Mouse (Mus musculus) midbrain, embryonic 11.5 days (tissue): Measurements from ENCODE around the gene Olfr31. TPM values are rescaled to one million over a fixed set of nuclear protein-coding genes. Genes with fewer than 3 reads are reported as not detected.

ENCODE experiments used
- ATAC-seq: fragments of 200-750 bp; cut with Nextera tagmentation; 2 replicates; pipeline ENCODE4 v1.8.0; 2017; ENCODE audit warnings: moderate TSS enrichment, moderate library complexity; ENCODE audit not compliant: low FRiP score
- DNase-seq: peaks from one replicate; pipeline ENCODE4 v3.0.0; 2015; ENCODE audit warnings: low spot score; ENCODE audit errors: missing footprints
- H3K27ac ChIP-seq: fragments of 300-500 bp; sonication (generic); 2 replicates; pipeline ENCODE4 v1.5.1; 2014; ENCODE audit warnings: low read depth, low read length
- H3K27me3 ChIP-seq: fragments of 300-500 bp; sonication (generic); 2 replicates; pipeline ENCODE4 v1.6.1; 2014; ENCODE audit warnings: mild to moderate bottlenecking, low read length, moderate library complexity, mixed read lengths; ENCODE audit not compliant: control insufficient read depth, insufficient read depth
- H3K36me3 ChIP-seq: fragments of 300-500 bp; sonication (generic); 2 replicates; pipeline ENCODE4 v1.6.1; 2014; ENCODE audit warnings: mild to moderate bottlenecking, low read length, moderate library complexity, mixed read lengths; ENCODE audit not compliant: control insufficient read depth, insufficient read depth
- H3K4me1 ChIP-seq: fragments of 300-500 bp; sonication (generic); 2 replicates; pipeline ENCODE4 v1.6.1; 2014; ENCODE audit warnings: low read length; ENCODE audit not compliant: control insufficient read depth, insufficient read depth
- H3K4me2 ChIP-seq: fragments of 300-500 bp; sonication (generic); 2 replicates; pipeline ENCODE4 v1.6.1; 2014; ENCODE audit warnings: mild to moderate bottlenecking, moderate library complexity
- H3K4me3 ChIP-seq: fragments of 300-500 bp; sonication (generic); 2 replicates; pipeline ENCODE4 v1.5.1; 2014; ENCODE audit warnings: low read depth, low read length
- H3K9ac ChIP-seq: fragments of 300-500 bp; sonication (generic); 2 replicates; pipeline ENCODE4 v1.6.1; 2014; ENCODE audit warnings: low read length
- H3K9me3 ChIP-seq: fragments of 300-500 bp; sonication (generic); 2 replicates; pipeline ENCODE4 v1.6.1; 2016; ENCODE audit warnings: low read length; ENCODE audit not compliant: control insufficient read depth
- WGBS: fragments of 180-500 bp; shearing (Covaris S2); extraction: QIAGEN DNeasy Blood & Tissue Kit; methylation state at CpG from one replicate; pipeline ENCODE4 v1.1.7; 2014; 5-methylcytosine and 5-hydroxymethylcytosine counted together
- polyA plus RNA-seq: library from polyadenylated mRNA; unstranded; fragments of >200 nt; fragmentation: Nextera tagmentation; extraction: Ambion mirVana; gene quantifications from 2 replicates; pipeline ENCODE4 v1.2.1, GENCODE M21; 2014

Olfr31 gene
- polyA plus RNA-seq, 1 experiment from 2014 or later, result not detected

- Histone ChIP-seq H3K4me1 (no peaks in the 10 kb centered on the region), H3K27ac (no peak overlapping the region), H3K4me2 (no peak overlapping the region), H3K4me3 (no peak overlapping the region), H3K27me3 (no peaks in the 10 kb centered on the region), H3K36me3 (0 out of 2 replicates have a peak, but pooled peaks cover 2% of the 10 kb centered on the region), H3K9me3 (peaks cover 55% of the 10 kb centered on the region; the same call in 1 of the 2 replicates), H3K9ac (no peak overlapping the region)
- DNase-seq (peak; percentile 82), ATAC-seq (no peak; the same call in 1 of the 2 replicates)
- 94% methylated on average over 7 of the region's 7 CpGs for WGBS
Observed at GRCm38 (mm10) chr14:14353081-14353732, 30.6 kb downstream of the Olfr31 start.

GRCm38 (mm10) chr14:14353740-14354510 lies 31.3 kb downstream of the Olfr31 start:
- peaks cover 49% of the 10 kb centered on the region; the same call in 1 of the 2 replicates for H3K9me3 ChIP-seq
- H3K4me3 ChIP-seq, result no peak overlapping the region
- 91% methylated on average over 8 of the region's 8 CpGs for WGBS
- H3K4me2 ChIP-seq, result no peak overlapping the region
- 0 out of 2 replicates have a peak, but pooled peaks cover 2% of the 10 kb centered on the region for H3K36me3 ChIP-seq
- no peak overlapping the region for H3K27ac ChIP-seq
- no peaks in the 10 kb centered on the region for H3K27me3 ChIP-seq
- DNase-seq, result peak; percentile 95
- no peak overlapping the region for H3K9ac ChIP-seq
- no peaks in the 10 kb centered on the region for H3K4me1 ChIP-seq
- ATAC-seq, result peak; percentile 28

GRCm38 (mm10) chr14:14354511-14355359 lies 32.1 kb downstream of the Olfr31 start:
- no peaks in the 10 kb centered on the region for H3K36me3 ChIP-seq
- H3K4me1 ChIP-seq, result no peaks in the 10 kb centered on the region
- no peak overlapping the region for H3K4me2 ChIP-seq
- no peak overlapping the region for H3K4me3 ChIP-seq
- 92% methylated on average over 13 of the region's 13 CpGs for WGBS
- H3K9ac ChIP-seq, result no peak overlapping the region
- peak; percentile 41 for ATAC-seq
- peaks cover 41% of the 10 kb centered on the region; the same call in 1 of the 2 replicates for H3K9me3 ChIP-seq
- peak; percentile 86 for DNase-seq
- no peak overlapping the region for H3K27ac ChIP-seq
- H3K27me3 ChIP-seq, result no peaks in the 10 kb centered on the region

GRCm38 (mm10) chr14:14355360-14355646 lies 32.7 kb downstream of the Olfr31 start:
- H3K4me1 ChIP-seq, result no peaks in the 10 kb centered on the region
- 92% methylated on average over 8 of the region's 8 CpGs for WGBS
- no peak overlapping the region for H3K27ac ChIP-seq
- H3K27me3 ChIP-seq, result no peaks in the 10 kb centered on the region
- H3K9me3 ChIP-seq, result peaks cover 36% of the 10 kb centered on the region; the same call in 1 of the 2 replicates
- no peak overlapping the region for H3K9ac ChIP-seq
- DNase-seq (no peak), ATAC-seq (peak; percentile 19; the same call in 1 of the 2 replicates)
- no peak overlapping the region for H3K4me2 ChIP-seq
- no peaks in the 10 kb centered on the region for H3K36me3 ChIP-seq
- H3K4me3 ChIP-seq, result no peak overlapping the region

Other genes starting within 250 kb of the Olfr31 start
- gene Psmd6, start 201.8 kb upstream of the Olfr31 start, polyA plus RNA-seq, result 319 and 342 TPM in 2 replicates
- not detected in 2 replicates for gene Olfr720, start 136.0 kb upstream of the Olfr31 start, polyA plus RNA-seq
- gene Il3ra, start 23.4 kb downstream of the Olfr31 start, polyA plus RNA-seq, result 2.4 and 2.7 TPM in 2 replicates
- gene Olfr721-ps1, start 78.5 kb downstream of the Olfr31 start, polyA plus RNA-seq, result not detected in 2 replicates